Mouse (Mus musculus): ENCODE data around the gene D430042O09Rik.

The D430042O09Rik gene

GRCm38 (mm10) chr7:125872202-125872580 lies 164.5 kb downstream of the D430042O09Rik start:
- no peak for DNase-seq (ENCODE audit: inconsistent ontology term)

- no peak for DNase-seq (ENCODE audit: inconsistent ontology term)
Measured at GRCm38 (mm10) chr7:125872874-125873273, 165.2 kb downstream of the D430042O09Rik start.

DNA sequence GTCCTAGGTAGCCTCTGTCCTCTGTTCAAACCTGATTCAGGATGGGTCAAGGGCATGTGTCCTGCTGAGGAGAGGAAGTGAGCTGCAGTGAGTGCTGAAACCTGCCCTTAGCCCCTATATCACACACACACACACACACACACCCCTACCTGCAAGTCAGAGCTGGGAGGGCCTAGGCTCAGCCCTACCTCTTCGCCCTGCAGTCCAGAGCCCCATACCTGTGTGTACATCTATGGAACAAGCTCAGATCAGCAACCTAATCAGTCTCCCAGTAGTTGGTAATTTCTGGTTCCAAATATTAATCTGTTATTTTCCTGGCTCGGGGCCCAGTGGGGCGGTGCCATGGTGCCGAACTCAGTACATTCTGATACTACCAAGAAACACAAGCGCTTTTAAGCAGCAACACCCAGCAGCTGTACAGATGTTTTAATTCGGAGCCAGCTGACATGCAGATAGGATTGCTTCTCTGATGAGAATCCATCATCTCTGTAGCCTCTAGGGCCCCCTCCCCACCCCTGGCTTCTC lies 166.3 kb downstream of the D430042O09Rik start:
- no peak for DNase-seq (ENCODE audit: inconsistent ontology term)

DNA sequence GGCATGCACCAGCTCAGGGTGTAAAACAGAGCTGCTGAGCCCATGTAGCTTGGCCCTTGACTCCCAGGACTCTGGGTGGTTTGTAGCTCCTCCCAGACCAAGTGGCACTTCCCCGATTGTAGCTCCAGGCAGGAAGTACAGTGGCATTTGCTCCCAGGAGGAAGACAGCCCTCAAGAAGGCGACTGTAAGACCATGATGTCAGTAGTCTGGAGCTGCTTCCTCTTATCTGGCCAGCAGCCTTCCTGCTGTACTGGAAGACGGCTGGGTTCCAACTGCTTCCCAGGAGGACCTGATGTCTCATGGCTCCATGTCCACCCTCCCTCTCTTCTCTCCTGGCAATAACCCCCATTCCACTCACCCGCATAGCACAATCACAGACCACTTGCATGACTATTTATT lies 170.4 kb downstream of the D430042O09Rik start:
- DNase-seq (ENCODE audit: inconsistent ontology term) = no peak

DNA sequence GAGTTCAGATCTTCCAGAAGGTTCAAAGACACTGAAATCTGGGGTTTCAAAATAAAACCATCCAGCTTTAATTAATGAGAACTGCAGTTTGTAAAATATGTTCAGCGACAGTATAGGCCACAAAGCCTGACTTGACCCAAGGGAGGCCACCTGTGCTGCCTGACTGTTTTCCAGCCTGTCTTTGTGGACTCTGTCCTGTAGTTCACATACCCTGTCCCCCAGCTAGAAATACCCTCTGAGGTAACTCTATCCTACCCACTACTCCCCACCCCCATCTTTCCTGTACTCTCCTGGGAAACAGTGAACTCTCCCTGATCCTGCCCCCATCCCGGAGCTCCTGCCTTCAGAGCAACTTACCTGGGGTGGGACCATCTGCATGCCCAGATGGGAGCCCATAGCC lies 175.5 kb downstream of the D430042O09Rik start:
- no peak for DNase-seq (ENCODE audit: inconsistent ontology term)

DNA sequence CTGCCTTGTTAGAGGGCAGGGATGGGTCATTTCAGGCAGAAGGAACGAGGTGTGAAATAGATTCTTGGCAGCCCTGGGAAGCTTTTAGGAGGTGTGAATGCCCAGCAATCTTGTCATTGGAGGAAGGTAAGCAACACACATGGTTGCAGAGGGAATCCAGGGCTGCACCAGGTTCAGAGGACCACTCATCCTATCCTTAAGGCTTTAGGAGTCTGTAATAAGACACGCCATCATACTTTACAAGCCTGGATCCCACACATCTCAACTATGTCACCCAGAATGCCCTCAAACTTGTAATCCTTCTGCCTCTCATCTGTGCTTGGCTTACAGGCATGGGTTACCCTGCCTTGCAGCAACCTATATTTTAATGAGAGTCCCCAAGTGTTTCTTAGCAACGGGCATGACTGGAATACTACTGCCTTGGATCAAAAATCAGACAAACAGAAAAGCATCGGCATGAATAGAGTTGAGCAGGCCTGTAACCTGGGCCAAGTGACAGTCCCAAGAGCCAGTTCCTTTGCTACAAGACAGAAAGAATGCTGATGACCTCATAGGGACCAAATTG lies 178.5 kb downstream of the D430042O09Rik start:
- DNase-seq (ENCODE audit: inconsistent ontology term) = no peak

- no peak for DNase-seq (ENCODE audit: inconsistent ontology term)
Measured at GRCm38 (mm10) chr7:125887124-125887523, 179.4 kb downstream of the D430042O09Rik start.

DNA sequence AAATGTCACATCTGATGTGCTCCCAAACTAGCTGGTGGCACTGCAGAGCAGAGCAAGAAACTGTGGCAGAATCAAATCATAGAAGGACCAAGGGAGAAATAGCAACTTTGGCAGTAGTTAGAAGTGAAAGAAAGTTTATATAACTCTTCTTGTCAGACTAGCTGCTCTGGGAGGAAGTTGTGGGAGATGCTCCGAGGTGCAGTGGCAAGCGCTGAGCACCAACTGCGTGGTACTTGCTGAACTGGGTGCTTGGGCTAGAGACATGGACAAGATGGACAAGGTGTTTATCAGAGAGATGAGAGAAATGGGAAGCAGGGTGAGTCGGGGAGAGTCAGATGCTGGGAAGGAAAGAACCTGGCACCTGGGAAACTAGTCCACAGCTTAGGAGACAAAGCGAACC lies 180.1 kb downstream of the D430042O09Rik start:
- DNase-seq (ENCODE audit: inconsistent ontology term) = no peak

- peak; percentile 67 for DNase-seq (ENCODE audit: inconsistent ontology term)
Measured at GRCm38 (mm10) chr7:125888373-125888772, 180.7 kb downstream of the D430042O09Rik start.

DNA sequence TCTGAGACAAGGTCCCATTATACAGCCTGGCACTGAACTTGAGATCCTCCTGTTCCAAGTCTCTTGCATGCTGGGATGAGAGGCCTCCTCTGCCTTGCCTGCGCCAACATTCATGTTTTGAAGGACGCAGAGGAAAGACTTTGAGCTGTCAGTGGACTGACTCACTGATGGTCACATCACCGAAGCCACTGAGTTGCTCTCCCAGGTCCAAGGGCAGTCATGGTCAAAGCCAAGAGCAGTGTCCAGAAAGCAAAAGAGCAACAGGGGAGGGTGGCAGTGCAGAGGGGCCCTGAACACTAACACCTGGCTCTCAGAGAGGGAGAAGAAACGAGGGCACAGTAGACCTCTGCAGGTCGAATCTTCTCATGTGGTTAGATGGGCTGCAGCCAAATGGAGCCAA lies 185.9 kb downstream of the D430042O09Rik start:
- DNase-seq (ENCODE audit: inconsistent ontology term) = no peak

- no peak for DNase-seq (ENCODE audit: inconsistent ontology term)
Measured at GRCm38 (mm10) chr7:125897059-125897458, 189.4 kb downstream of the D430042O09Rik start.

DNA sequence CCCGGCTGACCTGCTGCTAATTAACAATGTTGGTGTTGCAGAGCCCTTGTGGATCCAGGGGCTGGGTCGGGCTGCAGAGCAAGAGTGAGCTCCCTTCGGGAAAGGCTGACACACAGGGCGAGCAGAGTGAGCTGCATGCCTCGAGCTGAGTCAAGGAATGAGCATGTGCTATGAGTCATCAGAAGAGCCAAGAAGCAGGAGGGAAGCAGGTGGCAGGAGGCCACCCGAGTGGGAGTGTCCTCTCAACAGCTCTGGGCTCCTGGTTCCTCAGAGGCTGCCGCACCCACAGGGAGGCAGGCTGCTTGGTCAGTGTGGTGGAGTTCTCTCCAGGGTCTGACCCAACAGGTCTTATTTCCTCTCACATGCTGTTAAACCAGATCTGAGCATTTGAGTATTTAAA lies 191.3 kb downstream of the D430042O09Rik start:
- peak; percentile 96 for DNase-seq (ENCODE audit: inconsistent ontology term)

DNA sequence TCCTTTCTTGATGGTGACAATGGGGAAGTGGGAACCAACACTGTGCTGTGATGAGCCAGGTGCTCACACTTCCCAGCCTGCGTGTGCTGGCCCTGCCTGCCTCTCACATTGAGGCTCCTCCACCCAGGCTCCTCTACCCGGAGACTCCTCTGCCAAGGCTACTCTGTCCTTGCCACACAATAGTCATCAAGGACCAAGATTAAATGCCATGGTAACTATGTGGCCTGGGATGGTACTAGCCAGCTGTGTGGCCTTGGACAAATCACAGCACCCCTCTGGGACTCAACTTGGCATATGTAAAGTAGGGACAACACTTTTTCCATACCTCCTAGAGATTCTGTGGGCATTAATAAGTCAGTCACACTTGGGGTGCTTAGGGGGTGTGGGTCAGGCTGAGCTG lies 192.2 kb downstream of the D430042O09Rik start:
- no peak for DNase-seq (ENCODE audit: inconsistent ontology term)

- DNase-seq (ENCODE audit: inconsistent ontology term) = no peak
Measured at GRCm38 (mm10) chr7:125900386-125901161, 192.9 kb downstream of the D430042O09Rik start.

GRCm38 (mm10) chr7:125920801-125921200 lies 213.1 kb downstream of the D430042O09Rik start:
- DNase-seq (ENCODE audit: inconsistent ontology term) = no peak

DNA sequence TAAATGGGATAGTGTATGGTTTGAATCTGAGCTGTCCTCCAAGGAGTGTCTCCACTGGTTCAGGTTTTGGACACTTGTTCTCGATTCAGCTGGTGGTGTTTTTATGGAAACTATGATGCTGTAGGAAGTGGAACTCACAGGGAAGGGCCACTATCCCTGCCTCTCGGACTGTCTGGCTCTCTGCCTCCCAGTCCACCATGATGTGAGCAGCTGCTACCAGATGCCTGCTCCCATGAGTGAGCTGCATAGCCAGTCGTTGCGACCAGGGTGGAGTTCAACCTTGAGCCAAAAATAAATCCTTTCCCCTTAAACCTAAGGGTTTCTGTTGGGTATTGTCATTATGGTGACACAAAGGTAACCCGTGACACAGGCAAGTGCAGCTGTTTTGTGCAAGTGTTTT lies 216.4 kb downstream of the D430042O09Rik start:
- no peak for DNase-seq (ENCODE audit: inconsistent ontology term)
